Mouse (Mus musculus): ENCODE measurements around the gene Olfr122.

The Olfr122 gene

GRCm38 (mm10) chr17:37768307-37768706 is at the start of gene Olfr122:
TSS of gene Olfr122 (plus strand) at chr17:37768607.
- DNase-seq: no peak

DNA sequence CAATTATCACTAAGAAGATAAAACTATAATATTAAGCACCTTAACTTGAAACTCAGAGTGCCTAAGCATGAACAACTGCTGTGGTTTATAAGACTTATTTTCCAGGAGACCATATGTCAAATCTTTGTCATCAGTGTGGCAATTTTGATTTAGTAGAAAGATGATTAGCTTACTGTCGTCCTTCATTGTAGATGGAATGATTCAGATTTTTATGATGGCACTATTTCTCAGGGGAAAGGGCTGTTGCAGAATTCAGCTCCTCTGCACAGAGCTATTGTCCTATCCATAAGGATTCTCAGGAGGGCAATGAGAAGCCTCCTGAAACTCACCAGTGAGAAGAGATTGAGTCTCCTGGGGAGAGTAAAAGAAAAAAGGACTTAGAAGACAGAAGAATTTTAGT is 46.9 kb upstream of the Olfr122 start, which contains the start of gene Olfr120:
Gene Olfr120, plus strand, starts transcription at position 301 of the 400 bp plus-strand sequence.
- DNase-seq: no peak

DNA sequence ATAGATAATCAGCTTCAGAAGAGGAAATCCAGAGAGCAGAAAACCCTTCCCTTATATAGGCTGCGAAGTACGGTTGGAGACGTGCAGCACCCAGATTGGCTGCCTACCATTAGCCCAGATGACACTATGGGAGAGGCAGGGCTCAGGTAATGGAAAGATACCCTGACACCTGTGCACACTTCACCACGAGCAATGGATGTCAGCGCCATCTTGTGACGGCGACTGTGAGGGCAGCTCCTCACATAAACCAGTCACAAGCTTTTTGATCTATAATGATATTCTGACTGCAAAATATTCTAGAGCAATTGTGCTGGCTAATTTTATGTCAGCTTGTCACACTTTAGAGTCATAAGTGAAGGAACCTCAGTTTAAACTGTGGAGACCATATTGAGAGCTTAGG is 30.3 kb upstream of the Olfr122 start:
- no peak for DNase-seq

DNA sequence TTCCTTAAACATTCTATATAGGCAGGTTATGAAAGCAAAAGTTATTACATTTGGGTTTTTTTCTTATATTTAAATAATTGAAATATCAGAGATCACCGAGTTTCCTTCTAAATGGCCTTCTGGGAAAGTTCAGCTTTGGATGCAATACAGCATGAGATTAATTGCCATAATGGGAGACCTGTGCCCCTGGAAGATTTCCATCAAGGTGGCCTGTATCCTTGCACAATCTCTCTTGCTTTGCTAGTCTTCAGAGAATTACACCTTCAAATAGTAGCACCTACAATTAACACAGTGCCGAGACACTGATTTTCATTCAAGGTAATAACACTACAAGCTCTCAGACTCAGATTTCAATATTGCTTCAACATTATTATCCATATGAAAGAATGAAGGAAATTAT is 24.8 kb downstream of the Olfr122 start, which contains the start of gene Olfr123:
Gene Olfr123, plus strand, starts transcription at position 301 of the 400 bp plus-strand sequence.
- DNase-seq: no peak

DNA sequence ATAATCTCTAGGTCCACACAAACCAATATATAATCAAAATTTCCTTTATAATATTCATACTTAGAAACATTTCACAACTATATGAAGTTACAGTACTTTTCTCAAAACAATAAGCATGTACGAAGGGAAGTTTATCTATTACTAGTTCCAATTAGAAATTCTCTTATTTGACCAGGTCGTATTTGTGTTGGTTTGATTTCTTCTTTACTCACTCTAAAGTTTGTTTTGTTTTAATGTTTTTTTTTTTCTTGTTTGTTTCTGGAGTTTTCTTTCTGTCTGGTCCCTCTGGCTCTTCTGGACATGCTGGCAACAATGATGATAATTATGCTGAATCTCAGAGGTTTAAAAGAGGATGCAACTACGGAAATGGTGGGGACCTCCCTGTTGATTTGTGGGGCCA is 31.2 kb downstream of the Olfr122 start, which contains the start of gene Olfr124:
Gene Olfr124, plus strand, starts transcription at position 301 of the 400 bp plus-strand sequence.
- DNase-seq: no peak

Measured in thymus, postnatal 25 days (tissue).